Mouse (Mus musculus): ENCODE measurements around the gene Olfr1426.
"Not testable (repeated sequence)": the region's sequence is repeated elsewhere in the genome, so short reads cannot be mapped to it uniquely, and the experiment has no call there.

Gene Olfr1426

DNA sequence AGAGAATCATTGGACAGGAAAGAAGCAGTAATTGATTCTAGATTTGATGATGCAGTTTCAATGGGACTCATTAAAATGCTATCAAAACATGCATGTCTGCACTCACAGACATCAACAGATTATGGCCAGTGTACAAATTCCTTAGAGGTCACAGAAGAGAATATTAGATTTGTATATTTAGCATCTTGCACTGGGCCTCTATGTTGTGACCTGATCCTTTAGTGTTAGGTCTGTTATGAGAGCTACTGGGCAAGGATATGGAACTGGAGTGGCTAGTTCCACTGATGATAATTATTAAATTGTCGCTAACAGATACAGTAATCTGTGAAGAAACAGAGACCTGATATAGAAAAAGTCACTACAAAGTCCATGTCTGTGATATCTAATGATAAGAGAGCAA is at the start of gene Olfr1426:
Gene Olfr1426 (minus strand): TSS at position 101 of the 400 bp plus-strand sequence.
- DNase-seq (ENCODE audit: extremely low read depth, insufficient read length, low spot score): no peak

DNA sequence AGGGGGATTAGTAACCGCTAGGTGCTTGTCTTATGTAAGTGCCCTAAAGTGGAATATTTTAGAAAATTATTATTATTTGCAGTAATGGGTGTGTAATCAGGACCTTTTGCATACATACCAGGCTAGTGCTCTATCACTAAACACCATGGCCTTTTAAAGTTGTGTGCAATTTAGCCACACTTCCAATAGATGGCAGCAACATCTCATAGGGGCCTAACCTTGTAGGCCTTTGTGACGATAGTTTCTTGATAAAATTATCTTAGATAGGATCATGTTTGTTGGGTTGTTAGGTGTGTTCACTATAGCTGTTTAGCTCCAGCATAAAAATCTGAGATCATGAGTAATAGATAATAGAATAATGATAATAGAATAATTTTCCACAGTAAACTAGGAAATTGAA is 42.5 kb upstream of the Olfr1426 start:
- DNase-seq (ENCODE audit: extremely low read depth, insufficient read length, low spot score): no peak

GRCm38 (mm10) chr19:12123103-12123502 is 31.3 kb upstream of the Olfr1426 start, which contains the start of gene Olfr76:
Gene Olfr76 (minus strand): TSS chr19:12123203.
- no peak for DNase-seq (ENCODE audit: extremely low read depth, insufficient read length, low spot score)

DNA sequence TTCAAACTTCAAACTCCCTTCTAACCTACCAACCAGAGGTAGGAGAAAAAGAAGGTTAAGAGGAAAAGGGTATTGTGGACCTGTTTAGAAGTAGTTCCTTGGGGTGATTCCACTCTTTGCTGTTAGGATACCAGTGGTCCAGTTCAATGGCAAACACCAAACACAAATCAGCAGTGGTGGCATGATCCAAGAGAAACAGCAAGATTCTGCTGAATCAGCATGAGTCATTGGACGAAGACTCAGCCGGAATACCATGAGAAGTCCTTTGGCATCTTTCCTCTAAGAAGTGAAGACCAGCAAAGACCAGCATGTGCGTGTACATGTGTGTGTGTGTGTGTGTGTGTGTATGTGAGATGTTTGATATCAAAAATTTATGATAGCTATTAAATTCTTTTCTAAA is 24.7 kb upstream of the Olfr1426 start:
- DNase-seq (ENCODE audit: extremely low read depth, insufficient read length, low spot score): no peak

DNA sequence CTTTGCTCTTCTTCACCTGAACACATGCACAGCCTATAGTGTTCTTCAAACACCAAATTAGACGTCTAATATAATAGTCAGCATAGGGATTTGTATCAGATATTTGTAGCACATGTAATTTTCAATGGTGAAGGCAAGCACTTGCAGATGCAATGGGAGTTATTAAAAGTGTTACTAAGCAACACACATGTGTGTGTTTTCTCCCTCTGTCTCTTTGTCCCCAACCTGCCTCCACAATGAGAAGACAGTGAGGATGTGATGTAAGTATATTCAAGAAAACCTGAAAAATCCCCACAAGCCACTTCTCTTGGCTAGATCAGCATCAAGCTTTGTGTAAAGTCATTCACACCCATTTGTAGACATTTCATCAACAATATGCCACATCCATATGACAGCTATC is 24.0 kb upstream of the Olfr1426 start, which contains the start of gene Olfr1428:
Gene Olfr1428 (minus strand): TSS at position 101 of the 400 bp plus-strand sequence.
- DNase-seq (ENCODE audit: extremely low read depth, insufficient read length, low spot score): no peak

DNA sequence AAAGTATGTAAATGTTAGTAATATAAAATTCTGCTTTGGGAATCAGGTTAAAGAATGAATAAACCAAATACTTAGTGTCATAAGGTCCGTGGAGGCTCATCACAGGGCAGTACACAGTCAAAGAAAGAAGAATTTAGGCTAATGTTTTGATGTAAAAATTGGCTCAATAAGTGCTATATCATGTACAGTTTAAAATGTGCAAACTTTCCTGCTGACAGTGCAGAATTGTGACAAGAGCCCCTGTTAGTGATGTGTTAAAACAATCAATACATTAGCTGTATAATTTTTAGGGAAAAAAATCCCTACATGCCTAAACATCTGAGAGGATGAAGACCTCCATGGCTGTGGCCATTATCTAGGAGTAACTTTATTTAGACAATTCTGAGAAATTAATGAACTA is 22.0 kb upstream of the Olfr1426 start:
- DNase-seq (ENCODE audit: extremely low read depth, insufficient read length, low spot score): no peak

GRCm38 (mm10) chr19:12104541-12104940 is 12.7 kb upstream of the Olfr1426 start:
- DNase-seq (ENCODE audit: extremely low read depth, insufficient read length, low spot score): no peak

DNA sequence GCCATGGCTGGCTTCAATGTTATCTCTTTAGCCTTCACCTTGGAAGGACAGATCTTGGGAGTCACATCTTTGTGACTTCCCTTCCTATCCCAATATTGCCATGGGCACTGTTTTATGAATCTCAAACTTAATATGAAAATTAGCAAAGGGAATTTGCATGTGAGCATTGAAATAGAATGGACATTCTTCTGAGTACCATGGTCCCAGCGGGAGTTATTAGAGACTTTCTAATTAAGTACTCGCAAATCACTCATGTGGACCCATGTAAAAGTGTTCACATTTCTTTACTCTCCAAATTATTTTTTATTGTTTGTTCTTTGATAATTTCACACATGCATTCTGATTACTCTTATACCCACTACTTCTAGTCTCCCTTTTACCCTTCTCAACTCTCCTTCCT is 11.4 kb upstream of the Olfr1426 start, which contains the start of gene Olfr1427:
Gene Olfr1427 (minus strand): TSS at position 101 of the 400 bp plus-strand sequence.
- DNase-seq (ENCODE audit: extremely low read depth, insufficient read length, low spot score): no peak

DNA sequence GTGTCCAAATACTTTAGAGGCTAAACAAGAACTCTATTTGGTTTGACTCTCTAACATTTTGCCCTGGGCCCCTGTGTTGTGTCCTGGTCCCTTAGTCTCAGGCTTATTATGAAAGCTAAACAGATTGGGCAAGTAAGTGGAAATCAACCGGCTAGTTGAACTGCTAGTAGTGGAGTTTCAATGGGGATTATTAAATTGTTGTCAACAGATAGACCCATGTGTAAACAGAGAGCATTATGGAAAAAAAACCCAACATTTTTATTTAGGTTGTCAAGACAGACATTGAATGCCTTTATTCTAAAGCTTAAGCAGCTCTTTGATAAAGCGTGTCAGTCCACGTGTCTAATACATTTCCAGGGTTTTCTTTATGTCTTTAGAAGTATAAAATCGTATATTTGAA is 14.2 kb downstream of the Olfr1426 start, which contains the start of gene Olfr1425:
Gene Olfr1425 (minus strand): TSS at position 101 of the 400 bp plus-strand sequence.
- DNase-seq (ENCODE audit: extremely low read depth, insufficient read length, low spot score): not testable (repeated sequence)

DNA sequence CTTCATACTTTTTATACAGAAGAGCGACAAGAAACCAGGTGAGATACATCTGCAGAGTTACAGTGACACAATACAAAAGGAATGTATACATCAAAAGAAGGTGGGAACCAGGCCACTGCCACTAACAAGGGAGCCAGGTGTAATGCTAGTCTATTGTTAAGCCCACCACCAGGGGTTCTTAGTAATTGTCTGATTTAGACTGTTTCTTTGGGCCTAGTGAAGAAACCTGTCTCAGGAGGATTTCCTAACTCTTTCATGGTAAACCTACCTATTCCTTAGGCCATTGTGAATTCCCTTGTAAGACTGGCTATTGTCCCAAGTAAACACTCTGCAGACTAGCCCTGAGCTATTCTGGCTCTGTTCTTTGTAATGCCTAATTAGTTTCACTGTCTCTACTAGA is 22.3 kb downstream of the Olfr1426 start:
- not testable (repeated sequence) for DNase-seq (ENCODE audit: extremely low read depth, insufficient read length, low spot score)

GRCm38 (mm10) chr19:12067806-12068205 is 24.0 kb downstream of the Olfr1426 start:
- not testable (repeated sequence) for DNase-seq (ENCODE audit: extremely low read depth, insufficient read length, low spot score)

- not testable (repeated sequence) for DNase-seq (ENCODE audit: extremely low read depth, insufficient read length, low spot score)
Measured at GRCm38 (mm10) chr19:12062582-12062981, 29.2 kb downstream of the Olfr1426 start, which contains the start of gene Olfr1424. Gene Olfr1424 (minus strand): TSS chr19:12062682.

DNA sequence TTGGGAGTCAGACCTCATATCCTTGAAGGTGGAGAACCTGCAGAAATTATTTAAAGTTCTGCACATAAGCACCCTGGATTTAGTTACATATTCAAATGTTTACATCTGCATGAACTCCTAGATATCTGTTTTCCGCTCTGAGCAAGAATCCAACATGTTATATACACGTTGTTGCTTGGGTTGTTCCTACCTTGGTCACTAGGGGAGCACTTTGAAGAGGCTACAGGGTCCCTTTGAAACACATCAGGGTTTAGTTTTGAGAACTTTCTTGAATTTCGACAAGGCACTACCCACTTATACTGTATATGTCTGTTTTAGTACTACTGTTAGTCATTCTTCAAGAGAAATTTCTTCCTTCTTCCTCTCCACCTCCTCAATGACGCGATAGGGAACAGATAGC is 48.6 kb downstream of the Olfr1426 start:
- no peak for DNase-seq (ENCODE audit: extremely low read depth, insufficient read length, low spot score)

- no peak for DNase-seq (ENCODE audit: extremely low read depth, insufficient read length, low spot score)
Measured at GRCm38 (mm10) chr19:12041217-12041616, 50.6 kb downstream of the Olfr1426 start, which contains the start of gene Olfr1423. Gene Olfr1423 (minus strand): TSS chr19:12041317.

GRCm38 (mm10) chr19:12037727-12038126 is 54.1 kb downstream of the Olfr1426 start:
- DNase-seq (ENCODE audit: extremely low read depth, insufficient read length, low spot score): peak; percentile 15

Measured in 3134 (cell line).